16 mouse cellular contexts compared by ENCODE assay signal in the genomic region with DNA sequence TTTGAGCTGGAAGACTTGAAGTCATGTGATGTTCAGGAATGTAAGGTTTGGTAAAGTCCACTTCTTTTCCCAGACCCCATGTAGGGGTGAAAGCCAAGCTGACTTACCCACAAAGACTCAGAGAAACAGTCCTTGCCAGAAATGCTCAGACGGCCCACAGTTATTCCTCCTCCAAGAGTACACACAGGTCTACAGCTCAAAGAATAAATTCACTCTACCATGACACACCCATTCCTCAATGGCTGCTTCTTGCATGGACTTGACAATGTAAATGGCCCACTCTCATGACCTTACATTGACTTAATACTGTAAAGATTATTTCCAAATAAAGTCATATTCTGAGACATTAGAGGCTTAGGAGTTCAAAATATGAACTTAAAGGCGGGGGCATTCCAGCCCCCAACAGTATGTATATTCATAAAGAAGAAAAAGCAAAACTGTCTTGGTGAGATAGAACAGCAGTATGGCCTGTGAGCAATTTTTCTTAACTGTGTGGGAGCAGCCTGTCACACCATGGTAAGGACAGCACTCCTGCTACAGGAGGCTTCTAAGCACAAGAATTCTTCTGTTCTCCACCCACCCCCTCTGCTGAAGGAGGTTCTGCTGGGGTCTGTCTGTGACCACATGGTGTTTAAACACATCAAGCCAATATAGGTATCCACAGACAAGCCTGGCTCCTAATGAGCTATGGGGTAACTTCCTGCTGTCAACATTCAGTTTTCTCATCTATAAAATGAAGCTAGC. TPM values are rescaled to one million over a fixed set of nuclear protein-coding genes. Genes with fewer than 3 reads are reported as not detected.
"Had no signal": no experiment of that assay in that cellular context is flagged by ENCODE, and none has a peak within 500 bp of the region (broad histone marks: within the 10 kb centered on the region; RNA-seq: fewer than 3 reads in every experiment).

No protein-coding gene starts in this region.

- ATAC-seq: lung, postnatal 0 days had no signal

- H3K27ac ChIP-seq: kidney, embryonic 15.5 days; limb, embryonic 13.5 days; liver, embryonic 15.5 days; midbrain, embryonic 10.5 days; neural tube, embryonic 12.5 days had no signal

- DNase-seq: kidney, adult 2 months; kidney, postnatal 14 days; layer of hippocampus, postnatal 36 days; lung, adult 2 months; lung, postnatal 36 days; midbrain, embryonic 14.5 days; retina, postnatal 1 day; thymus, postnatal 36 days had no signal

- H3K4me1 ChIP-seq: kidney, embryonic 15.5 days; limb, embryonic 13.5 days; liver, embryonic 15.5 days; midbrain, embryonic 10.5 days; neural tube, embryonic 12.5 days had no signal

- H3K9ac ChIP-seq: kidney, embryonic 15.5 days; limb, embryonic 13.5 days; liver, embryonic 15.5 days; neural tube, embryonic 12.5 days had no signal

- H3K9me3 ChIP-seq: kidney, embryonic 15.5 days; limb, embryonic 13.5 days; liver, embryonic 15.5 days; midbrain, embryonic 10.5 days; neural tube, embryonic 12.5 days had no signal

- H3K4me3 ChIP-seq: kidney, embryonic 15.5 days; limb, embryonic 13.5 days; liver, embryonic 15.5 days; midbrain, embryonic 10.5 days; myocyte; neural tube, embryonic 12.5 days had no signal

- H3K36me3 ChIP-seq: kidney, embryonic 15.5 days; limb, embryonic 13.5 days; liver, embryonic 15.5 days; midbrain, embryonic 10.5 days; neural tube, embryonic 12.5 days had no signal

- H3K4me2 ChIP-seq: kidney, embryonic 15.5 days; limb, embryonic 13.5 days; liver, embryonic 11.5 days; liver, embryonic 15.5 days; neural tube, embryonic 12.5 days had no signal

- H3K27me3 ChIP-seq: kidney, embryonic 15.5 days; limb, embryonic 13.5 days; liver, embryonic 15.5 days; neural tube, embryonic 12.5 days had no signal

RNA-seq across cellular contexts. Expression of gene Ky, which starts 35.3 kb away (rescaled TPM):
- polyA plus RNA-seq: liver, embryonic 11.5 days had no signal
